Mouse (Mus musculus): ENCODE measurements at regions not wholly inside any gene's neighbourhood (a gene's known extent, or its start where the extent isn't known, plus 50 kb on each side); places are given as distances from the start of the nearest gene placed in this dataset.
A peak's percentile ranks its signal among the peaks of the same experiment; 100 is the strongest.

DNA sequence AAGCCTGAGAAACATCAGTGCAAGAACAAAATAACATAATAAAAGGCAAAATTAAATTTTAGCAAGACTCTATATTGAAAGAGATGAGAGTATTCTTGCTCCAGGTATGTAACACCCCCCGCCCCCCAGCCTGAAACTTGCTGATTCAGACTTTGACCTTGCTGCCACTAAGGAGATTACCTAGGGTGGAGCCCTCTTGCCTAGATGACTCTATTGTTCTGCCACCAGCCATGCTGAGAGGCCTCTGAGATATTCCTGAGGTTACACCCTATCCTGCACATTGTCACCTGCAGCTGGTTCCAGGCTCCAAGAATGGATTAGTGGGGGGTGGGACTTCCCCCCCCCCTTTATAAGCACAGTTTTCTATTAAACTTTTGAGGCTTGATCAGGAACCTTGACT is 548.3 kb upstream of the Stxbp6 start:
- no peak overlapping the region for H3K27ac ChIP-seq (replicated peaks; ENCODE audit: low read depth, low read length)
- H3K9me3 ChIP-seq (replicated peaks; ENCODE audit: control insufficient read depth, low read length) = no peaks in the 10 kb centered on the region
- H3K4me2 ChIP-seq (ENCODE audit: low read depth, low read length) = no peak overlapping the region
- no peaks in the 10 kb centered on the region for H3K36me3 ChIP-seq (replicated peaks; ENCODE audit: control insufficient read depth, insufficient read depth, low read depth, low read length)
- no peak overlapping the region for H3K9ac ChIP-seq (replicated peaks; ENCODE audit: low read length)
- no peak overlapping the region for H3K4me3 ChIP-seq (ENCODE audit: low read depth, low read length)
- no peak for DNase-seq (ENCODE audit: low spot score)
- no peaks in the 10 kb centered on the region for H3K27me3 ChIP-seq (ENCODE audit: control insufficient read depth, insufficient read depth, low read length)
- no peak for ATAC-seq (replicated peaks; ENCODE audit: insufficient number of reproducible peaks, low FRiP score, low TSS enrichment, low read depth)
- WGBS = 86% methylated on average over 1 of the region's 1 CpGs
- H3K4me1 ChIP-seq (ENCODE audit: control insufficient read depth, insufficient read depth, low read length) = no peaks in the 10 kb centered on the region

- no peak overlapping the region for H3K9ac ChIP-seq (replicated peaks; ENCODE audit: low read length)
- no peaks in the 10 kb centered on the region for H3K27me3 ChIP-seq (ENCODE audit: control insufficient read depth, insufficient read depth, low read length)
- H3K4me2 ChIP-seq (ENCODE audit: low read depth, low read length) = no peak overlapping the region
- H3K4me1 ChIP-seq (ENCODE audit: control insufficient read depth, insufficient read depth, low read length) = no peaks in the 10 kb centered on the region
- H3K9me3 ChIP-seq (replicated peaks; ENCODE audit: control insufficient read depth, low read length) = no peaks in the 10 kb centered on the region
- H3K36me3 ChIP-seq (replicated peaks; ENCODE audit: control insufficient read depth, insufficient read depth, low read depth, low read length) = no peaks in the 10 kb centered on the region
- ATAC-seq (replicated peaks; ENCODE audit: insufficient number of reproducible peaks, low FRiP score, low TSS enrichment, low read depth) (no peak), DNase-seq (ENCODE audit: low spot score) (no peak)
- H3K27ac ChIP-seq (replicated peaks; ENCODE audit: low read depth, low read length) = no peak overlapping the region
- H3K4me3 ChIP-seq (ENCODE audit: low read depth, low read length) = no peak overlapping the region
Measured at GRCm38 (mm10) chr12:45620056-45620455, 545.5 kb upstream of the Stxbp6 start.

DNA sequence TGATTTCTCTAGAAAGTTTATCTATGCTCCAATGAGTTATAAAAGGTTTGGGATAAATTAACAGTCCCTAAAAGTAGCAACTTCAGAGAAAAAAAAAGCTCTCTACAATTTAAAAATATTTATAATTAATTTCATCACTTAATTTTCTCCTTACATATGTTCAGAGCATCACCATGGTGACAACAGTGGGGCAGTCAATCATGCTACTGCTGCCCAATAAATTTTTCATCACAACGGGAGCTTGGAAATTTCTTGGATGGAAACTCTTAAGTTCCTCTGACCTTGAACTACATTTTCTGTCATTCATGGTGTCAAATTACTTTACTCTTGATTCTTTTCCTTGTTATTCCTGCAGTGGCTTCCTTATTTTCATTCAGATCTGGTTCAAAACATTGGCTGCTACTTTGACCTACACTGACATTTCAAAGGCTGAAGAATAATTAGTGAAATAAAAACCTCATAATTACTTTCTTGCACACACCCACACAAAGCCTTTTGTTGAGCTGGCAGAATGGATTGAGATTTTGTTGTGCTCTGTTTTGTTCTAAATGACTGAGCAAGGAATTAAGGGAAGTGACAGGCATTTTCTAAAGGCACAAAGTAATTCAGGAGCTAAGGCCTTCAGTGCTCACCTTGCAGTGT is 540.1 kb upstream of the Stxbp6 start:
- ATAC-seq (replicated peaks; ENCODE audit: insufficient number of reproducible peaks, low FRiP score, low TSS enrichment, low read depth) (no peak), DNase-seq (ENCODE audit: low spot score) (peak; percentile 34)
- no peaks in the 10 kb centered on the region for H3K4me1 ChIP-seq (ENCODE audit: control insufficient read depth, insufficient read depth, low read length)
- H3K27ac ChIP-seq (replicated peaks; ENCODE audit: low read depth, low read length) = no peak overlapping the region
- no peak overlapping the region for H3K4me2 ChIP-seq (ENCODE audit: low read depth, low read length)
- no peak overlapping the region for H3K9ac ChIP-seq (replicated peaks; ENCODE audit: low read length)
- no peaks in the 10 kb centered on the region for H3K9me3 ChIP-seq (replicated peaks; ENCODE audit: control insufficient read depth, low read length)
- no peaks in the 10 kb centered on the region for H3K27me3 ChIP-seq (ENCODE audit: control insufficient read depth, insufficient read depth, low read length)
- H3K4me3 ChIP-seq (ENCODE audit: low read depth, low read length) = no peak overlapping the region
- 20% methylated on average over 1 of the region's 1 CpGs for WGBS
- H3K36me3 ChIP-seq (replicated peaks; ENCODE audit: control insufficient read depth, insufficient read depth, low read depth, low read length) = no peaks in the 10 kb centered on the region

- no peak overlapping the region for H3K27ac ChIP-seq (replicated peaks; ENCODE audit: low read depth, low read length)
- no peaks in the 10 kb centered on the region for H3K27me3 ChIP-seq (ENCODE audit: control insufficient read depth, insufficient read depth, low read length)
- H3K9me3 ChIP-seq (replicated peaks; ENCODE audit: control insufficient read depth, low read length) = no peaks in the 10 kb centered on the region
- no peaks in the 10 kb centered on the region for H3K4me1 ChIP-seq (ENCODE audit: control insufficient read depth, insufficient read depth, low read length)
- no peak for DNase-seq (ENCODE audit: low spot score)
- H3K9ac ChIP-seq (replicated peaks; ENCODE audit: low read length) = no peak overlapping the region
- ATAC-seq (replicated peaks; ENCODE audit: insufficient number of reproducible peaks, low FRiP score, low TSS enrichment, low read depth) = 0 out of 2 replicates have a peak, but pooled peaks have one; percentile 72
- H3K4me3 ChIP-seq (ENCODE audit: low read depth, low read length) = no peak overlapping the region
- H3K36me3 ChIP-seq (replicated peaks; ENCODE audit: control insufficient read depth, insufficient read depth, low read depth, low read length) = no peaks in the 10 kb centered on the region
- H3K4me2 ChIP-seq (ENCODE audit: low read depth, low read length) = no peak overlapping the region
Measured at GRCm38 (mm10) chr12:45614074-45614473, 539.6 kb upstream of the Stxbp6 start.

GRCm38 (mm10) chr12:45599443-45599842 is 524.9 kb upstream of the Stxbp6 start:
- Histone ChIP-seq H3K9ac (replicated peaks; ENCODE audit: low read length) (no peak overlapping the region), H3K27ac (replicated peaks; ENCODE audit: low read depth, low read length) (no peak overlapping the region), H3K4me3 (ENCODE audit: low read depth, low read length) (no peak overlapping the region), H3K9me3 (replicated peaks; ENCODE audit: control insufficient read depth, low read length) (no peaks in the 10 kb centered on the region), H3K4me1 (ENCODE audit: control insufficient read depth, insufficient read depth, low read length) (no peaks in the 10 kb centered on the region), H3K27me3 (ENCODE audit: control insufficient read depth, insufficient read depth, low read length) (no peaks in the 10 kb centered on the region), H3K36me3 (replicated peaks; ENCODE audit: control insufficient read depth, insufficient read depth, low read depth, low read length) (no peaks in the 10 kb centered on the region), H3K4me2 (ENCODE audit: low read depth, low read length) (no peak overlapping the region)
- DNase-seq (ENCODE audit: low spot score) = no peak
- no peak for ATAC-seq (replicated peaks; ENCODE audit: insufficient number of reproducible peaks, low FRiP score, low TSS enrichment, low read depth)
- 75% methylated on average over 3 of the region's 3 CpGs for WGBS

GRCm38 (mm10) chr12:45597904-45598570 is 523.5 kb upstream of the Stxbp6 start:
- Histone ChIP-seq H3K27me3 (ENCODE audit: control insufficient read depth, insufficient read depth, low read length) (no peaks in the 10 kb centered on the region), H3K4me3 (ENCODE audit: low read depth, low read length) (no peak overlapping the region), H3K4me2 (ENCODE audit: low read depth, low read length) (no peak overlapping the region), H3K27ac (replicated peaks; ENCODE audit: low read depth, low read length) (no peak overlapping the region), H3K4me1 (ENCODE audit: control insufficient read depth, insufficient read depth, low read length) (no peaks in the 10 kb centered on the region), H3K9ac (replicated peaks; ENCODE audit: low read length) (no peak overlapping the region), H3K36me3 (replicated peaks; ENCODE audit: control insufficient read depth, insufficient read depth, low read depth, low read length) (no peaks in the 10 kb centered on the region), H3K9me3 (replicated peaks; ENCODE audit: control insufficient read depth, low read length) (no peaks in the 10 kb centered on the region)
- DNase-seq (ENCODE audit: low spot score) (no peak), ATAC-seq (replicated peaks; ENCODE audit: insufficient number of reproducible peaks, low FRiP score, low TSS enrichment, low read depth) (no peak)
- WGBS = 62% methylated on average over 4 of the region's 4 CpGs

GRCm38 (mm10) chr12:45594689-45595088 is 520.2 kb upstream of the Stxbp6 start:
- Histone ChIP-seq H3K4me3 (ENCODE audit: low read depth, low read length) (no peak overlapping the region), H3K4me2 (ENCODE audit: low read depth, low read length) (no peak overlapping the region), H3K9me3 (replicated peaks; ENCODE audit: control insufficient read depth, low read length) (no peaks in the 10 kb centered on the region), H3K4me1 (ENCODE audit: control insufficient read depth, insufficient read depth, low read length) (no peaks in the 10 kb centered on the region), H3K27ac (replicated peaks; ENCODE audit: low read depth, low read length) (no peak overlapping the region), H3K36me3 (replicated peaks; ENCODE audit: control insufficient read depth, insufficient read depth, low read depth, low read length) (no peaks in the 10 kb centered on the region), H3K27me3 (ENCODE audit: control insufficient read depth, insufficient read depth, low read length) (no peaks in the 10 kb centered on the region), H3K9ac (replicated peaks; ENCODE audit: low read length) (no peak overlapping the region)
- DNase-seq (ENCODE audit: low spot score) = no peak
- 79% methylated on average over 3 of the region's 3 CpGs for WGBS
- no peak for ATAC-seq (replicated peaks; ENCODE audit: insufficient number of reproducible peaks, low FRiP score, low TSS enrichment, low read depth)

DNA sequence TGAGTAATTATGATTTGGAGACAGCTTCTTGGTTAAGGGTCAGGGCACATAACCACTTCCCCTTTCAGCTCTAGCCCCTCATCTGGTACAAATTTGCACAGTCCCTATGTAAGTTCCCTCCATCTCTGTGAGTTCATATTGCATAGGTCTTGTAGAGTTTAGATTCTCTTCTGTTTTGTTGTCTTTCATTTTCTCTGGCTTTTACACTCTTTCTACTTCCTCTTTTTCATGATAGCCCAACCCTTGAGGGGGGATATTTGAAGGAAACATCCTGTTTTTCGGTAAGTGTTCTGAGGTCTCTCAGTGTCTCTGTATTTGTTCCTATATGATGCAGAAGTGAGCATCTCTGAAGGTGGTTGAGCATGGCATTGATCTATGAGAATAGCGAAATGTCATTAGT is 515.7 kb upstream of the Stxbp6 start:
- Histone ChIP-seq H3K36me3 (replicated peaks; ENCODE audit: control insufficient read depth, insufficient read depth, low read depth, low read length) (no peaks in the 10 kb centered on the region), H3K4me3 (ENCODE audit: low read depth, low read length) (no peak overlapping the region), H3K27me3 (ENCODE audit: control insufficient read depth, insufficient read depth, low read length) (no peaks in the 10 kb centered on the region), H3K4me2 (ENCODE audit: low read depth, low read length) (no peak overlapping the region), H3K9me3 (replicated peaks; ENCODE audit: control insufficient read depth, low read length) (no peaks in the 10 kb centered on the region), H3K27ac (replicated peaks; ENCODE audit: low read depth, low read length) (no peak overlapping the region), H3K4me1 (ENCODE audit: control insufficient read depth, insufficient read depth, low read length) (no peaks in the 10 kb centered on the region), H3K9ac (replicated peaks; ENCODE audit: low read length) (no peak overlapping the region)
- 87% methylated on average over 2 of the region's 2 CpGs for WGBS
- no peak for ATAC-seq (replicated peaks; ENCODE audit: insufficient number of reproducible peaks, low FRiP score, low TSS enrichment, low read depth)
- no peak for DNase-seq (ENCODE audit: low spot score)

Measured in embryonic facial prominence, embryonic 11.5 days (tissue).